Mouse (Mus musculus) embryo, embryonic 10 days (tissue): ENCODE data around the gene Mkrn2.
"Not testable (repeated sequence)": the region's sequence is repeated elsewhere in the genome, so short reads cannot be mapped to it uniquely, and the experiment has no call there.

Experiments used
- DNase-seq: peaks from one replicate; pipeline ENCODE4 v3.0.0-alpha.2; 2015; ENCODE audit warnings: low spot score

Mkrn2 gene

GRCm38 (mm10) chr6:115607429-115607828 lies 5.7 kb downstream of the Mkrn2 start:
- DNase-seq = no peak

- DNase-seq = no peak
Measured at GRCm38 (mm10) chr6:115609121-115609520, 7.4 kb downstream of the Mkrn2 start.

GRCm38 (mm10) chr6:115610301-115610700 lies 8.6 kb downstream of the Mkrn2 start:
- DNase-seq = no peak

- no peak for DNase-seq
Measured at GRCm38 (mm10) chr6:115613793-115614192, 12.1 kb downstream of the Mkrn2 start.

GRCm38 (mm10) chr6:115615983-115616382 lies 14.3 kb downstream of the Mkrn2 start:
- no peak for DNase-seq

- DNase-seq = no peak
Measured at GRCm38 (mm10) chr6:115619818-115620217, 18.1 kb downstream of the Mkrn2 start.

GRCm38 (mm10) chr6:115620942-115621341 lies 19.2 kb downstream of the Mkrn2 start:
- DNase-seq = no peak

- DNase-seq = no peak
Measured at GRCm38 (mm10) chr6:115626121-115626520, 24.4 kb downstream of the Mkrn2 start.

GRCm38 (mm10) chr6:115631056-115631795 lies 29.5 kb downstream of the Mkrn2 start:
- DNase-seq = no peak

- no peak for DNase-seq
Measured at GRCm38 (mm10) chr6:115634015-115634414, 32.3 kb downstream of the Mkrn2 start.

GRCm38 (mm10) chr6:115638188-115638587 lies 36.5 kb downstream of the Mkrn2 start:
- not testable (repeated sequence) for DNase-seq

- DNase-seq = no peak
Measured at GRCm38 (mm10) chr6:115643315-115643714, 41.6 kb downstream of the Mkrn2 start.

GRCm38 (mm10) chr6:115649792-115650365 lies 48.2 kb downstream of the Mkrn2 start:
- DNase-seq = no peak

- DNase-seq = peak; percentile 27
Measured at GRCm38 (mm10) chr6:115650476-115651427, 49.0 kb downstream of the Mkrn2 start.

GRCm38 (mm10) chr6:115651719-115652118 lies 50.0 kb downstream of the Mkrn2 start:
- no peak for DNase-seq

GRCm38 (mm10) chr6:115653939-115654338 lies 52.2 kb downstream of the Mkrn2 start:
- no peak for DNase-seq

- DNase-seq = no peak
Measured at GRCm38 (mm10) chr6:115658802-115659201, 57.1 kb downstream of the Mkrn2 start.

GRCm38 (mm10) chr6:115664268-115664667 lies 62.6 kb downstream of the Mkrn2 start:
- DNase-seq = no peak

- no peak for DNase-seq
Measured at GRCm38 (mm10) chr6:115666641-115667040, 64.9 kb downstream of the Mkrn2 start.
